31 mouse cellular contexts compared by ENCODE assay signal in the genomic region with DNA sequence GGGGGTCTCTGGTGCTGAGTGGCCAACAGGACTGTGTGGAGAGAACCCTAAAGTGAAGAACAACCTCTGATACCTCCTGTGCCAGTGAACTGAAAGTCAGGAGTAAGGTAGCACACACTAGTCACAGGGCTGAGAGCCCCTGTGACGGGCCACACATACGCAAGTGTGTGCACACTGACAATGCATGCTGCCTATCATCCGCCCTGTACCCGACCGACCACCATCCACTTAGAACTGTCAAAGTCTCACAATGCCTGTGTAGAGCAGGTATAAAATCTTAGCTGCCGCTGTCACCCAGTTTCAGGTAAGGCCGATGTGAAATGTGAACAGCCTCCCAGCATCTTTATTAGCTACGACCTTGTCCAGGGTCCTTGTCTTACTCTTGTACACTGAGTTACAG.
"Had no signal": no experiment of that assay in that cellular context is flagged by ENCODE, and none has a peak within 500 bp of the region (broad histone marks: within the 10 kb centered on the region; RNA-seq: fewer than 3 reads in every experiment).

No protein-coding gene starts in this region.

- ATAC-seq: liver, embryonic 12.5 days; liver, postnatal 0 days; lung, postnatal 0 days; midbrain, embryonic 13.5 days; midbrain, embryonic 16.5 days had no signal

- H3K36me3 ChIP-seq: limb, embryonic 10.5 days; limb, embryonic 12.5 days; limb, embryonic 13.5 days; limb, embryonic 15.5 days; liver, embryonic 12.5 days; liver, embryonic 13.5 days; liver, embryonic 15.5 days; lung, embryonic 15.5 days; midbrain, embryonic 12.5 days; midbrain, embryonic 13.5 days; neural tube, embryonic 12.5 days; neural tube, embryonic 13.5 days had no signal

- H3K4me2 ChIP-seq: limb, embryonic 12.5 days; limb, embryonic 13.5 days; limb, embryonic 15.5 days; liver, embryonic 11.5 days; liver, embryonic 12.5 days; liver, embryonic 13.5 days; liver, embryonic 15.5 days; lung, embryonic 14.5 days; lung, embryonic 15.5 days; midbrain, embryonic 11.5 days; midbrain, embryonic 12.5 days; midbrain, embryonic 13.5 days; neural tube, embryonic 12.5 days; neural tube, embryonic 13.5 days had no signal

- H3K27me3 ChIP-seq: limb, embryonic 15.5 days; lung, embryonic 15.5 days; midbrain, embryonic 12.5 days; midbrain, embryonic 13.5 days had no signal

- H3K9me3 ChIP-seq: limb, embryonic 10.5 days; limb, embryonic 12.5 days; limb, embryonic 13.5 days; limb, embryonic 15.5 days; liver, embryonic 12.5 days; liver, embryonic 13.5 days; liver, embryonic 15.5 days; lung, embryonic 15.5 days; megakaryocyte, embryonic 14.5 days; midbrain, embryonic 12.5 days; midbrain, embryonic 13.5 days; neural tube, embryonic 12.5 days; neural tube, embryonic 13.5 days had no signal

- H3K27ac ChIP-seq: limb, embryonic 10.5 days; limb, embryonic 12.5 days; limb, embryonic 13.5 days; limb, embryonic 15.5 days; liver, embryonic 12.5 days; liver, embryonic 13.5 days; liver, embryonic 14.5 days; liver, embryonic 15.5 days; lung, embryonic 15.5 days; macrophage; midbrain, embryonic 12.5 days; midbrain, embryonic 13.5 days; neural tube, embryonic 12.5 days; neural tube, embryonic 13.5 days had no signal

- DNase-seq: left cerebral cortex, postnatal 4 days; liver; liver, embryonic 13.5 days; liver, postnatal 0 days; lung, adult 18-20 months; lung, adult 2 months; lung, embryonic 14.5 days; lung, postnatal 10 days; lung, postnatal 14 days; lung, postnatal 36 days; lung, postnatal 4 days; midbrain, embryonic 14.5 days had no signal

- H3K9ac ChIP-seq: limb, embryonic 12.5 days; limb, embryonic 13.5 days; limb, embryonic 15.5 days; liver, embryonic 12.5 days; liver, embryonic 13.5 days; liver, embryonic 14.5 days; liver, embryonic 15.5 days; liver, postnatal 0 days; lung, embryonic 14.5 days; lung, embryonic 15.5 days; midbrain, embryonic 12.5 days; midbrain, embryonic 13.5 days; neural tube, embryonic 12.5 days; neural tube, embryonic 13.5 days had no signal

- H3K4me1 ChIP-seq: limb, embryonic 13.5 days; limb, embryonic 15.5 days; lung, embryonic 15.5 days; midbrain, embryonic 12.5 days; midbrain, embryonic 13.5 days; neural tube, embryonic 12.5 days had no signal

- H3K4me3 ChIP-seq: limb, embryonic 10.5 days; limb, embryonic 12.5 days; limb, embryonic 13.5 days; limb, embryonic 15.5 days; liver, embryonic 12.5 days; liver, embryonic 13.5 days; liver, embryonic 15.5 days; lung, embryonic 15.5 days; megakaryocyte, embryonic 14.5 days; midbrain, embryonic 12.5 days; midbrain, embryonic 13.5 days; myocyte; neural tube, embryonic 12.5 days; neural tube, embryonic 13.5 days had no signal
